Mouse (Mus musculus) testis, adult 2 months (tissue): ENCODE results near the gene Apoa1.

Experiments
- CTCF ChIP-seq: fragments of 200-500 bp; IDR thresholded peaks from 2 replicates; pipeline ENCODE4 v1.5.1; 2012; ENCODE audit warnings: low read depth, mild to moderate bottlenecking, inconsistent platforms, low read length, moderate library complexity; ENCODE audit not compliant: control insufficient read depth, insufficient read depth, insufficient replicate concordance
- POLR2A ChIP-seq: fragments of 200-500 bp; IDR thresholded peaks from 2 replicates; pipeline ENCODE4 v1.6.1; 2012; ENCODE audit warnings: low read depth, mild to moderate bottlenecking, inconsistent platforms, low read length, moderate library complexity; ENCODE audit not compliant: control insufficient read depth

DNA sequence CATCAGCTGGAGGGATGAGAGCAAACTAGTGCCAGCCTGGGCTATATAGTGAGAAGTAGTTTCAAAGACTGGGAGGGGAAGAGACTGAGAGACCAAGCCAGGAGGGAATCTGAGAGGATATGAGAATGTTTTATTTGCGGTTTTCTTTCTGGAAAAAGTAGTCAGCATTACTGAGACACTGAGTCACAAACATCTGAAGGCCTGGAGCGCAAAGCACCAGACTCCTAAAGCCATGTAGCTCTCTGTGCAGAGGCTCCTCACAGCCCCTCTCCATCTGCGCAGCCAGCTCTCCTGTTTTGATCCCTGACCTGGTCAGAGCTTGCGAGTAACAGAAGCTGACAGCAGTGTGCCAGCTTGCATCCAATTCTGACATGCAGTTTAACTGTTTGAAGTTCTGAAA, 40.0 kb upstream of the Apoa1 start:
- TF ChIP-seq CTCF (no peak), POLR2A (no peak)
